Mouse (Mus musculus): ENCODE measurements around the gene Pi4kb.

Gene Pi4kb

DNA sequence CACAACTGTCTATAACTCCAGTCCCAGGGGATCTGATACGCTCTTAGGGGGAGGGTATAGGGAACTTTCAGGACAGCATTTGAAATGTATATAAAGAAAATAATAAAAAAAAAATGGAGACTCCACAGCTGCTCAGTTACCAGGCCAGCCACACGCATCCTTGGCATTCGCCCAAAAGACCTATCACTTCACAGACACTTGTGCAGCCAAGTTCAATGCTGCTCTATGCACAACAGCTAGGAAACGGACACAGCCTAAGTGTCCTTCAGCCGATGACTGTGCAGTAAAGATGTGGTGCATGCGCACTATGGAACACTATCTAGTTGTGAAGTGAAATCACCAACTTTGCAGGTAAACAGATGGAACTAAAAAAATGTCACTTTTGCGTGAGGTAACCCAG, 81.7 kb downstream of the Pi4kb start:
- peak; percentile 16 to 30 for DNase-seq (ENCODE audit: low spot score in 2 of 2)
